Mouse (Mus musculus): ENCODE measurements around the gene Gm3045. TPM values are rescaled to one million over a fixed set of nuclear protein-coding genes. Genes with fewer than 3 reads are reported as not detected.

Gm3045 gene
- not detected for total RNA-seq (2021)
- long read RNA-seq, experiment 1 = 0 reads
- long read RNA-seq, experiment 2 = 0 reads

DNA sequence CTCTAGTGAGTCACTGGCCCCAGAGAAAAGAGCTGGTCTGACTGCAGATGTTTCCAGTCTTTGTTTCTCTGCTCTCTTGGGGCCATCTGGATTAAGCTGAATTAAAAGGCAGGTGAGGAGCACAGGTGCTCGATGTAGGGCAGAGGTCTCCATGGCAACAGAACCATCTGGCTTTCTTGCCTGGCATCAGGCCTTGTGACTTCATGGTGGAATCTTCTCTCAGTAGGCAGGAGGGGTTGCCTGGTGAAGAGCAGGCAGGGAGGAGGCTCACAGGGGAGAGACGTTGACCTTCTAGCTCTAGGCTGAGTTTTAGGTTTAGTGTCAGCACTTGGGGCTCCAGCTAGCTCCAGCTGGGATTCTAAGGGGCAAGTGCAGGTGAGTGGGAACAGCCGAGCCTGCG is at the start of gene Gm3045:
TSS of gene Gm3045 (plus strand) at position 230 of the 400 bp plus-strand sequence.
- no peak for DNase-seq (ENCODE audit: low spot score in 2 of 2)

DNA sequence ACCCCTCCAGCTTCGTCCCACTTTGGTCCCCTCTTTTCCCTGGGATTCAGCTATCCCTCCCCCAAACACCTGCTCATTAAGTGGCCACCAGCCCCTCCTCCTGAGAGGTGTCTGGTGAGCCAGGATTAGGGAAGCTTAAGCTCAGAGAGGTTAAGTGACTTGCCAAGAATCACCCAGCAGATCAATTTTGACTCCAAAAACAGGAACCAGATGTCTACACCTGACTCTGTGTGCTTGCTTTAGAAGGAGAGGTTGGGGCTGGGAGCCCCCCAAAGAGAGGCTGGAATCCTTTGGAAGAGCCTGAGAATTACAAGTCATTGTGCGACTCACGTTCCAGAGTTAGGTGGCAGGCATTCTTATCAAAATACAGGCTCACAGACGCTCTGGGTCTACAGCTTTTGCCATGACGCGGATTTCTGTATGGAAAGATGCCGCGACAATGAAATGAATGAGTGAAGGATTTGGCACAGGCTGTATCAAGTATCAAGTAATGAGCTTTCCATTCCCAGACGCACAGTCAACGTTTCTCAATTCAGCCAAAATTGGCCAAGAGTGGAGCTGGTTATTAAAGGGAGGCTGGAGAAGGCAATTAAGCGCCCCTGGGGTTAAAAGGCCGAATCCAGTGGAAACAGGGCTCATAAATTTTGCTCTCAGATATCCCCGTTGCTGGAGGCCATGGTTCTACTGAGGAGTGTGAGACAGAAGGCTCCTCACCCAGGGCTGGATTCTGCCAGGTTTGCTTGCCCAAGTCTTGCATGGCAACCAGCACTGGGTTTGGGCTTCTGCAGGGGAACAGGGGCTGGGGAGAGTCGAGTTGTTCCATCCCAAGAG is 45.3 kb upstream of the Gm3045 start:
- DNase-seq (ENCODE audit: low spot score in 2 of 2) = no peak

DNA sequence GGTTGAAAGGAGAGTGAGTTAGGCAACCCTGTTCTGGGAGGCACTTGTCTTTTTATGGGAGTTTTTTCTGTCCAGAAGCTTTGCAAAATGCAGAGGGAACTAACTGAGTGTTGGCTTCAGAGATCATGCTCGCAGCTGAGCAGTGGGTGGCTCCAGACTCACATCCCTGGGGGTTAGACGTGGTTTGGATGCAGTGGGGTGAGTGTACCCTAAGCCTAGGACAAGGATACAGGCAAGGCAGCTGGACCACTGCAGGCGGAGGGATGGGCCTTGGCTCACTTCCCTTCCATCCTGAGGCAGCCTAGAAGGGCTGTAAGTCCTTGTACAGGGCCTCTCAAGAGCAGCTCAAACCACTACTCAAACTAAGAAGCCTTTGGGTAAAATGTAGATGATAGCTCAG is 43.0 kb upstream of the Gm3045 start:
- no peak for DNase-seq (ENCODE audit: low spot score in 2 of 2)

DNA sequence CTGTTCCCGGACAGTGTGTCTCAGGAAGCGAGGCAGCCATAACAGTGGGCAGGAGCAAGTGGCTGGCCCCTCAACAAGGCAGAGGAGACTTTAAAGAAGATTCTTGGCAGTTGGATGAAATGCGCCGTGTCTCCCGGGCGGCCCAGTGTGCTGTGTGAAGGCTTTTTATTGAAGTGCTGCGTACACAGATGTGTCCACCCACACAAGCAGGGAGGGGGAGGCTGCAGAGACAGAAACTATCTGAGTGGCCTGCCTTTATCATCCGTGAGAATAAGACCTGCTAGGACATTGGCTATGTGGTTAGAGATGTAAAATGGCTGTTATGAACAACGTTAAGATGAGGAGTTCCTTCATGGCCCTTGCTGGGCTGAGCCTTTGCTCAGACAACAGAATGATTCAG is 40.0 kb upstream of the Gm3045 start:
- peak; percentile 6 to 16 for DNase-seq (ENCODE audit: low spot score in 2 of 2)

DNA sequence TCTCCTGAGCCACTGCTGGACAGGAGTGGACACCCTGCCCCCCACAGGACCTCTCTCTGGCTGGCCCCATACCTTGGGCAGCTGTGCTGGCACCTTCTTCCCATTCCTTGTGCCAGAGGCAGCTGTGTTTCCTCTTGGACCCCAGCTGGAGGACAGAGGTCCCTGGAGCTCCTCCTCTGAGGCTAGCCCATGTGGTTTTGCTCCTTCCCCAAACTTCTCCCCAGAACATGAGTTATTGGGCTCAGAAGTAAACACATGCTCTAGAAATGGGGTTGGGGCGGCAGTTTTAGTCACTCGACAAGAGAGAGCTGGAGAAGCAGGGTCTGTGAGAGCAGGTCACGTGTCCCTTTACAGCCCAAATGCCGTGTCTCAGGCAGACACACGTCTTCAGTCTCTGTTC is 39.0 kb upstream of the Gm3045 start:
- DNase-seq (ENCODE audit: low spot score in 2 of 2) = no peak

DNA sequence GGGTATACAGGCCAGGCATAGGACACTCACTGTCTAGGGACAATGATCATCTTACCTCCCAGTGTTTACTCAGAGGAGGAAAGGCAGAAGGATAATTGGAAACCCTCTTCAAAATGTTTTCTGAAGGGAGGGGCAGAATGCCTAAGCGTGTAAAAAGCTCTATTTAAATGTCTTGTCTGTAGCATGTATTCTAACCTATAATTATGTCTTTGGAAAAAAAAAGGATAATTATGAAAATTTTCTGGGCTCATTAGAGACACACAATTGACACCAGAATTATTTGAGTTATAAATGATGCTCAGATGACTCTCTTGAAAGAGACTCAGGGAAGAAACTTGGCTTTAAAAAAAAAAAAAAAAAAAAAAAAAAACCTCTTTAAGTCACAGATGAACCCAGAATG is 38.4 kb upstream of the Gm3045 start:
- no peak for DNase-seq (ENCODE audit: low spot score in 2 of 2)

DNA sequence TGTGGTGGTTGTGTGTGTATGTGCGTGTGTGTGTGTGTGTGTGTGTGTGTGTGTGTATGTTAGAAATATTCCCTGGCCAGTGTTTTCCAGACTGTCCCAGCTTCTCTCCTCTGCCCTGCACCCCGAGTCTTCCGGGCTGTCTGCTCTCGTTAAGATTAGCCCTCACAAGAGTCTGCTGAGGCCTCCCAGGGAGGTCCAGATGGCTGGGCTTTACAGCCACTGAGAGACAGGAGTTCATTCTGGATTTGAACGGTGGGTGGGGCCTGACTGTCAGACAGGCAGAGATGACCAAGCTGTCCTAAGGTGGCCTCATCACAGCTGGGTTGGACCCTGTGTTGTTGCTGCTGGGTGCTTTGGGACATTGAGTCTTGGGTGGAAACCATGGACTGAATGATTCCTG is 28.8 kb upstream of the Gm3045 start:
- DNase-seq (ENCODE audit: low spot score in 2 of 2) = no peak

DNA sequence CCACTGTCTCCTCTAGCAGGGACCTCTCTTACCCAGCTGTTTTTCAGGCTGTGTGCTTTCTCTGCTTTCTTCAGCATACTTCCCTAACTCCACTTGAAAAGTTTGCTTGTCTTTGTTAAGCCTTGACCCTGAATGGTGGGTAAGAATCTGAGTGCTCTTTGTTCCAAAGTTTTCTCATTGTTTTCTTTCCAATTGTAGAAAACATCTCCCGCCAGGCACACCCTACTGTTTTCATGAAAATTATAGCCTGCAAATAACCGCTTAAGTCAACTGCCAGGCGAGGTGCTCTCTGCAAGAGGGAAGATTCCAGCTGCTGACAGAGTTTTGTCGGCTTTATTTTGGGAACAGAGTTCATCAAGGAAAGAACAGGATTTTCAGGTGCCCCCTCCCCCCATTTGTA is 25.2 kb upstream of the Gm3045 start:
- no peak for DNase-seq (ENCODE audit: low spot score in 2 of 2)

DNA sequence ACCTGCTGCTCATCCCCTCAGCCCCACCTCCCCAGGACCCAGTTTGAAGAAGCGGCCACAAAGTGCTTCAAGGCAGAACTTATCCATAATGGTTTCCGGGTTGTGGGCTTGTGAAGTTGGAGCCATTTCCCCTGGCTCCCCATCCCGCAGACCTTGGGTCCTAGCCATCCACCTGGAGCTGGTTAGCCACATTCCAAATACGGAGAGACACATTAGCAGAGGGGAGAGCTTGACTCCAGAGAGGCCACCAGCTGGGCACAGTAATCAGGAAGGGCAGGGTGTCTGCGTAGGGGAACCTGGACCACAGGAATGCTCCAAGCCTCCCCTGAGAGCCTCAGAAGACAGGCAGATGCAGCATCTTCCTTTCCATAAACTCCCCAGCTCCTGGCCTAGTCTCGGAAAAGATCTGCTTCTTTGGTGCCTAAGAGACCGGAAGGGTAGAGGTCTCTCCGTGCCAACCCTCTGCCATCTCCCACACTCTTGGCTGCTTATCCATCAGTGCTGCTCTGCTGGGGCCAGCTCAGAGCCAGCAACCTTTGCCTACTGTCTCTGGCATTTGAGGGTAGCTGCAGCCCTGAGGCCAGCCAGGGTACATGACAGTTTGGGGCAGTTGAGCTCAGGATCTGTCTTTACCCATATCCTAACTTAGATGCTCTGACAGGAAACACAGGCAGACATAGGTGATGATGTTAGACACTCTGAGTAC is 22.9 kb upstream of the Gm3045 start:
- DNase-seq (ENCODE audit: low spot score in 2 of 2) = no peak

DNA sequence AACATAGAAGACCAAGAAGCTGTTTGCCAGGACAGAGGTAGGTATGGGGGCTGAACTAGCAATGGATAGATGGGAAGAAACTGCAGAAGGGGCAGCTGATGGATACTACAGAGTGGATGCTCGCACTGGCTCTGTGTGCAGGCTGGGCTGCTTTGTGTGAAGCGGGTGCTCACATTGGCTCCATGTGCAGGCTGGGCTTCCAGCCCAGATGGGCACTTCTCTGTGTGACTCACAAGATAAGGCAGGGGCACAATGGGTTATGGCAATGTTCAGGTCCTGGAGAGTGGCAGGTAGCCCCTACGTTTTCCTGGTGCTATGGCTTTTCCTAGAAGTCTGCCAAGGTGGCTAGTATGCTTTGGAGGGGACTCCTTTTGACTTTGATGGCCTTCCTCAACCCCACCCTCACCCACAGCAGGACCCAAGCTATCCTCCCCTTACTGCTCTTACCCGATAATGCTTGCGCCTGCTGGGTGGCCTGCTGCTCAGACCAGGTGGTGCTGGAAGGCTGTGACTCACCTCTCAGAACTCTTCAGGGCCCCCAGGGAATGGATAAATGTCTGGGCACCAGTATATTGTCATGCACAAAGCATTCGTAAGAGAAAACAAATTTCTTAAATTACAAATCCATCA is 21.8 kb upstream of the Gm3045 start:
- DNase-seq (ENCODE audit: low spot score in 2 of 2) = no peak

DNA sequence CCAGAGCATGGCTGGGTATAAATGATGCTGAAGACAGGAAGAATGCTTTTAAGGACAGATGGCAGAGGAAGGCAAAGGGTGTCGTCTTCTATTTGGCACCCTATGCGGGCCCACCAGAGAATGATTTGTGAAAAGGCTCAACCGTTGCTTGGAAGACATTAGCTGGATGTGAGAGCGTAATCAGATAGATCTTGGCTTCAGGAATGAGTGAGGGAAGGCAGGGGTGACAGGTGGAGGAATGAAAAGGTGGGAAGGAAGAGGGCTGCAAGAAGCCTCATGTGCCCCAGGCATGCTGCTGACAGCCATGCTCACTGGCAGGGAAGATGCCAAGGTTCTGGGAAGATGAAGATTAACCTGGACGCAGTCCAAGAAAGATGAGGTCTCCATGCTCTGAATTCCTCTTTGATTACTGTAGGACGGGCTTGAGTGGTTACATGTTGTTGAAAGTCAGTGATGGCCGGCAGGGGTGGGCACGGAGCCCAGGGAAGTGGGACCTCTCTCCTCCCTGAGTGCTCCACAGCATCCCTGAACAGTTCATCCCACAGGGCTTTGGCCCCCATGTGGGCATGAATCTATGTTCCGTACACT is 14.0 kb upstream of the Gm3045 start:
- no peak for DNase-seq (ENCODE audit: low spot score in 2 of 2)

DNA sequence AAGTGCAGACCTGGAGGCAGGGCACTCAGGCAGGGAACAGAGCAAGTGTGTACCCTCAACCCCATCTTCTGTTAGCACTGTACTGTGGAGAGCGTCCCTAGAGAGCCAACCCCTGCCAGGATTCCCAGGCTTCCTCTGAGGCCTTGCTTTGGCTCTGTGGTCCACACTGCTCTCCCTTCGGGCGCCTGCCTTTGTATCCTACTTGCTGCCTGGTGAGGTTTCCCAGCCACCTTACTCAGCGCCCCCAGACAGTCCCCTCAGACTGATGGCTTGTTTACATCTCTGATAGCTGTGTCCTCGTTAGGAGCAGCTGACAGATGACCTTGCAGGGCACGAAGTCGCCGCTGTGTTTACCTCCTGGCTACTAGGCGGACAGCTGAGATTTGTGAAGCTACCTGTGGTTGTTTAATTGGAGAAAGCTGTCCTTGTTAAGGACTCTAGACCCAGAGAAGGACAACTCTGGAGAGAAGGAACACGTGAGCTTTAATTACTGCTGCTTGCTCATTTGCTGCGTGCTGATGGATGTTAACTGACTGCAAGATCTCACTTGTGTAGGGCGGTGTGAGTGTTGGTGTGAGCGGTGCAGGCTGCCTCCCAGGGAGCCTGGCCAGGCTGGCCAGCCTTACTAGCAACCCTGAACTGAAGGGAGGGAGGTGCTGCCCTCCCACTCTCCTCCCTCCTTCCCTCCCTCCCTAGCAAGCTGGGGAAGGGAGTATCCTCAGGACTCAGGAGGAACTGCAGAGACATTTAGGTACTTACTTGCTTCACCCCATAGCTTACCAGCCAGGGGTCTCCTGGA is 7.5 kb upstream of the Gm3045 start:
- no peak for DNase-seq (ENCODE audit: low spot score in 2 of 2)

DNA sequence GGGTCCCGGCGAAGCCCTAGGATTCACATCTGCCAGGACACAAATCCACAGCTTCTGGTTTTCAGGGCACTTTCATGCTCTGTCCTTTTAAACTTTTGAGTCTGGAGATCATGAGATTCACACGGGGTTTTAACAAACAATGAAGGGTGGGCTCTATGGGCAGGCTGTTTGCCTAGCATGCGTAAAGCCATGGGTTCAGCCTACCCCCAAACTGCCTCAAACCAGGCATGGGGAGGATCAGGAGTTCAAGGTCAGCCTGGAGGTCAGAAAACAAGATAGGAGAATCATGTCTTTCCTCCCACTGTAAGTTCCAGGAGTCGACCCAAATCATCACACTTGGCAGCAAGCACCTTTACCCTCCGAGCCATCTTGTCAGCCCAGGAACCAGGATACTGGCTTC is 6.9 kb upstream of the Gm3045 start:
- DNase-seq (ENCODE audit: low spot score in 2 of 2) = no peak

DNA sequence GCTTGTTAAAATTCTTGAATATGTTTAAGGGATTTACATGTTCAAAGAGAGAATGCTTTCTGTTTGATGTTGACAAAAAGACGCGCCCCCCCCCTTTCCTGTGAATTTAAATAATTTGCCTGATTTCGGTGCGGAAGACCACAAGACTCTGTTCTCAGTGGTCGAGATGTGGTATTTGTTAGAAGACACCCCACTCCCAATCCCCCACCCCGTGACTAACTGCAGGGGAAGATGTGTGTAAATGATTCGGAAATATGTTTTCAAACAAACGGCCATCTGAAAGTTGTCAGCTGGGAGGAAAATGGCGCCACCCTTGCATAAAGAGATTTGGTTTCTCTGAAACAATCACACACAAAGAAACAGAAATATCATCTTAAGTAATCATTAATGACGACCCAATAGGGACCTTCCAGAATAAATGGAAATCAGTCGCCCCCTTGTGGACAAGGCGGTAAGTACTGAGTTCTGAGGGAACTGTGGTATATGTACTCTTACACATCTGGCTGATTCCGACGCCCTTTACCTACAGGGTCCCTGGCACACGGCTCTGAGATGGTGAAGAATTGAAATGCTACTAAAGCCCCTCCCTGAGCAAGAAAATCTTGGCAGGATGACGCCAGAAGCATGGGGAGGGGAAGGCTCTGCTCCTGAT is 4.2 kb upstream of the Gm3045 start:
- DNase-seq (ENCODE audit: low spot score in 2 of 2) = peak; percentile 67 to 81

DNA sequence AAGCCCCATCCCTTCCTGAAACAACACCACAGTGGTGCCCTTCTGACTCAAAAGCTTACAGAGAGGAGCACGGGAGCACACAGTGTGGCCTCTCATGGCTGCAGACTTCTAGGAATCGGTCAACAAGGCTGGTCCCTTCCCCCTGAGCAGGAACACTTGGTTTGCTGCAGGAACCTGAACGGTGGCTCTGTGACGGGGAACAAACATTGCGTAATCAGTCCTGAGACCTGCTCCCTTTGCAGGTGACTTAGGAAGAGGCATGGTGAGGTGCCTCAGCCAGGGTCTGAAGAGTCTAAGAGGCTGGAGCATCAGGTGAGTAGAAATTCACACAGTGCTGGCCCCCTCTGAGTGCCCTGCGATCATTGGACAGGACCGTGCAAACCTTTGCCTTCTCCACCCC is 463 bp upstream of the Gm3045 start:
- no peak for DNase-seq (ENCODE audit: low spot score in 2 of 2)

DNA sequence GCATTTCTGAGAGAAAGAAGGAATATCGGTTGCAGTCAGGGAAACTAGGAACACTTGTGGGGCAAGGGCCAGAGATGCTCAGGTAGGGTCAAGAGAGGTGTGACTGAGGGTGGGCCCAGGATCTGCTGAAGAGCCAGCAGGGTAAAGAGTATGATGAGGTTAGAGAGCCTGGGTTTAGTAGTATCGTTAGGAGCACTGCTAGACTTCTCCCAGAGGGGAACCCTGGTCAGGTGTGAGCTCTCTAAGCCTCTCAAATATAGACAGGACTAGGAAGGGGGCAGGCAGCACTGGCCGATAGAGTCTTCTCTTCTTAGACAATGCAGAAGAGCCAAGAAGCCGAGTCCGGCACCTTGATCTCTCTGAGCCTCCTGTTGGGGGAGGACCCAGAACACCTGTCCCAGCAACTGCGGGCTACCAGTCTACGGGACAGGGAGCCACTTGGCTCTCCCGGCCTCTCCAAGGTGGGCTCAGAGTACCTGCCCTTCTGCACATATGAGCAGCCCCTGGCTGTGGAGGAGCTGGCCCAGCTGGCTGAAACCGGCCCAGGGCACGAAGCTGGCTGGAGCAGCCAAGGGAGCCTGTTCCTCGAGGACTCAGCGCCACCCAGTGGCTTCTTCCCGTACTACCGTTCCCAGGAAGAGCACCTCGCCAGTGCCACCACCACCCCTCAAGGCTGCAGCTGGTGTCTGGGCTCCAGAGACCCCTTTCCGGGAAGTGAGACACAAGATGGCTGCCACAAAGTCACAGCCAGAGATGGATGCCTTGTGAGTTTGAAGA is 2.5 kb downstream of the Gm3045 start:
- DNase-seq (ENCODE audit: low spot score in 2 of 2) = peak; percentile 74 to 82

DNA sequence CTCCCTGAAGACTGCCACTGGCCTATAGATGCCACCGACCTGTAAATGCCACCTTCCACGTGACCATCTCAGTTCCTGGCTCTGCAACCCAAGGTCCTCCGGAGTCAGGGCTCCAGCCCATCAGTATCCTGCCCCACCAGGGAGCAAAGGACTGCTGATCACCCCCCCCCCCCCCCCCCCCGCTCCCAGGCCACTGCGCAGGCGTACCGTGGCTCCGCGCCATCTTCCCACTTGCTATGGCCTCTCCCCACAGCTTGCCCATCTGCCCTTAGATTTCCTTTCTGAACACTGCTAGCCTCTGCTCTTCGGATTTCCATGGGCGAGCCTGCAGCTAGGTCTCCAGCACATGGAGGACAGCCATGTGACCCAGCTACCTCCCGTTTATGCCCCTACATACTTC is 6.1 kb downstream of the Gm3045 start:
- DNase-seq (ENCODE audit: low spot score in 2 of 2) = no peak

DNA sequence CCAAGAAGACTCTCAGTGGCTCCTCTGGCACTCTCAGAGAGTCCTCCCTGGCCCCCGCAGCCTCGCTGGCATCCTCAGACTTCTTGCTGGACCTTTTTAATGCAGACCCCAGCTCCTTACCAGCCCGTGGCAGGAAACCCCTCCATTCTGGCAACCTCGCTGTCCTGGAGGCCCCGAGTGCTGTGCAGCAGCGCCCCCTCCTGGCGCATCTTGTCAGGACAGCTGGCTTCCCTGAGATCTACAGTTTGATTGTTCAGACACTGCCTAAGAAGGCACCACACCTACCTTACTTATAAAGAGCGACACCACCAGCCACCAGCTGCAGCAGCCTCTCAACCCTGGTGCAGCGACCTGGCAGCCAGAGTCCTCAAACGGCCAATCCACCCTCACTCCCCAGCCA is 7.1 kb downstream of the Gm3045 start:
- DNase-seq (ENCODE audit: low spot score in 2 of 2) = peak; percentile 52 to 73

DNA sequence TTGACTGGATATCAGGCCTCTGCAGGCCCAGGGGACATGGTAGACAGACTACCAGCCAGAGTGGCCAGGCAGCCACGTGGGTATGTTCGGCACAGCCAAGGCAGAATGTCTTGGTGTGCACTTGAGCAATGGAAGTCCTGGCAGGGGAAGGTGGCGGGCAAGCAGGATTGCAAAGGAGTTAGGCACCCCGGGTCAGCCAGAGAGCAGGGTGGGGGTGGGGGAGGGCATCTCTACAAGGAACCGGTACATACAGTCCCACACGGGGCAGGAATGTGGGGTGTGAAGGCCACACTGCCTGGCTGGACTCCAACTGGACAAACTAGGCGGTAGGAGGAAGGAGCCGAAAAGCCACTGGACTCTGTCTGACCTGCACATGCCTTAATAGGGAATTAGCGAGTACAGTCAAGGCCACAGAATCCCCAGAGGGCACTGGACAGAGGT is 7.9 kb downstream of the Gm3045 start:
- DNase-seq (ENCODE audit: low spot score in 2 of 2) = no peak
